Mouse (Mus musculus) lung, embryonic 16.5 days (tissue): ENCODE results near the gene Camk1d. TPM values are rescaled to one million over a fixed set of nuclear protein-coding genes. Genes with fewer than 3 reads are reported as not detected.
A peak's percentile ranks its signal among the peaks of the same experiment; 100 is the strongest.

Experiments used
- ATAC-seq: fragments of 200-750 bp; cut with Nextera tagmentation; 2 replicates; pipeline ENCODE4 v1.8.0; 2017; ENCODE audit warnings: low read depth, mild to moderate bottlenecking, moderate library complexity
- H3K27ac ChIP-seq: fragments of 300-500 bp; sonication (generic); 2 replicates; pipeline ENCODE4 v1.5.1; 2014; ENCODE audit warnings: mild to moderate bottlenecking, control low read depth, low read length
- H3K27me3 ChIP-seq: fragments of 300-500 bp; sonication (generic); 2 replicates; pipeline ENCODE4 v1.6.1; 2014; ENCODE audit warnings: low read depth, low read length, mixed read lengths; ENCODE audit not compliant: control insufficient read depth, insufficient read depth
- H3K36me3 ChIP-seq: fragments of 300-500 bp; sonication (generic); 2 replicates; pipeline ENCODE4 v1.6.1; 2014; ENCODE audit warnings: low read length; ENCODE audit not compliant: control insufficient read depth, insufficient read depth
- H3K4me1 ChIP-seq: fragments of 300-500 bp; sonication (generic); replicated peaks from 2 replicates; pipeline ENCODE4 v1.6.1; 2014; ENCODE audit warnings: low read length, mixed read lengths; ENCODE audit not compliant: control insufficient read depth, insufficient read depth
- H3K4me2 ChIP-seq: fragments of 300-500 bp; sonication (generic); 2 replicates; pipeline ENCODE4 v1.6.1; 2014; ENCODE audit warnings: low read depth, low read length, control low read depth
- H3K4me3 ChIP-seq: fragments of 300-500 bp; sonication (generic); 2 replicates; pipeline ENCODE4 v1.5.1; 2014; ENCODE audit warnings: mild to moderate bottlenecking, low read length, control low read depth
- H3K9ac ChIP-seq: fragments of 300-500 bp; sonication (generic); 2 replicates; pipeline ENCODE4 v1.6.1; 2014; ENCODE audit warnings: low read length, control low read depth
- H3K9me3 ChIP-seq: fragments of 300-500 bp; sonication (generic); 2 replicates; pipeline ENCODE4 v1.6.1; 2016; ENCODE audit warnings: low read length; ENCODE audit not compliant: control insufficient read depth
- WGBS: fragments of 180-500 bp; shearing (Covaris S2); extraction: QIAGEN DNeasy Blood & Tissue Kit; methylation state at CpG from one replicate; pipeline ENCODE4 v1.1.7; 2014; 5-methylcytosine and 5-hydroxymethylcytosine counted together
- polyA plus RNA-seq: library from polyadenylated mRNA; unstranded; fragments of >200 nt; fragmentation: Nextera tagmentation; extraction: Ambion mirVana; gene quantifications from 2 replicates; pipeline ENCODE4 v1.2.1, GENCODE M21; 2015

Gene Camk1d
- polyA plus RNA-seq, 1 experiment from 2014 or later: 1.9 TPM

DNA sequence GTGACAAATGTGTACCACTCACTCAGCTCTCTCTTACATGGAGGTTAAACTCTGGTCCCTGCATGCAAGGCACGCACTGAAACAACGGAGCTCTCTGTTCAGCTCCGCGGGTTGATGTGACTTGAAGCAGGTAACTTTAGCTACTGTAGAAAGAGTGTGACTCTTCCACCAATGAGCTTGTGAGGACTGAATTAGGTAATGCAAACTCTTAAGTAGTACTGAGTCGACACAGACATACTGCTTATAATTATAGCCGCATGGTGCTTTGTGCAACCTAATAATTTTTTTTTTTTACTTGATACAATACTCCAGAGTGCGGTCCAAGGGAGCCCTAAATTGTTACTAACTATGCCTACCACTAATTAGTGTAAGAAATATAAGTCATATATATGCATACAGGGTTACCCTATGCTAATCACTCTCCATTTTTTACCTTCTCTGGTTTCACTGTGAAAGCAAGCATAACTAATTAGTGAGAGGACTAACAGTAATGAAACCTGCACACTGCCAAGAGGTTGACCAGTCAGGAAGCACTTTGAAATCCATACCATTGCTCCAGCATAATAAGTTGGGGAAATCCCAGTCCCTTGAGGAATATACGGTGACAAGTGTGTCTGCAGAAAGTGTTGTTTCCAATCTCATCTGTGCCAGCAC, 125.9 kb downstream of the Camk1d start:
- Histone ChIP-seq H3K9ac (no peak overlapping the region), H3K4me1 (no peaks in the 10 kb centered on the region), H3K27ac (no peak overlapping the region), H3K4me2 (no peak overlapping the region), H3K27me3 (no peaks in the 10 kb centered on the region), H3K9me3 (no peaks in the 10 kb centered on the region), H3K4me3 (no peak overlapping the region), H3K36me3 (no peaks in the 10 kb centered on the region)
- ATAC-seq: no peak
- WGBS: 82% methylated on average over 8 of the region's 8 CpGs

DNA sequence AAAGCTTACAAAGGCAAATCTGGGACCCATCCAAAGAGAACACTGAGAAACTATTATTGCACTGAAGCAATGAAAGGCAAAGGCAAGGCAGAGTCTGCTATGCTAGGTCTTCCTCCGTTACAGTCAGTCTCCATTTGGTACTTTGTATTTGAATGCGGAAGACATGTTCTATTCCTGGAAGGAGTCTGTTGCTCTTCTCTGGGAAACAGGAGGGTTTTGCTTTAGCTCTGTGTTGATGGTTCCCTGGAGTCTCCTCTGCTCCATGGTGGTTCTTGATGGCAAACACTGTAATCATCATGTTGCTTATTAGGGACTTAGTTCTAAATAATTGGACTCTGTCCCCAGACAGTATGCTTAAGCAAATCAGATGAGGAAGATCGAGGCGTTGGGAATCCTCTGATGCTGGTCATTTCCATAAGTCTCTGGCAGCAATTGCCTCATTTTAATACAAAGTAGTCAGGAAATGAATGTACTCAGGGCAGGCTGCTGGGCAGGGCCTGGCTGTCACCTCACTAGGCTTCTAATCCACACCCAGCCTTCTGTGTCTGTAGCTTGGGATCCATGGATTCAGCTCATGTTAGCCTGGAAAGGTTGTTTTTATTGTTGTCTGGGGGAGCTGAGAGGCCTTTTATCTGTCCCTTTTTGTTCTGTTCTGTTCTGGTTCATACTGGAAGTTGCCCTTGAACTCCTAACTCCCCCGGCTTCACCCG, 129.8 kb downstream of the Camk1d start:
- H3K9me3 ChIP-seq: no peaks in the 10 kb centered on the region
- no peaks in the 10 kb centered on the region for H3K36me3 ChIP-seq
- 81% methylated on average over 6 of the region's 6 CpGs for WGBS
- H3K4me2 ChIP-seq: no peak overlapping the region
- no peak for ATAC-seq
- H3K4me1 ChIP-seq: no peaks in the 10 kb centered on the region
- H3K9ac ChIP-seq: no peak overlapping the region
- H3K4me3 ChIP-seq: no peak overlapping the region
- no peaks in the 10 kb centered on the region for H3K27me3 ChIP-seq
- H3K27ac ChIP-seq: no peak overlapping the region

DNA sequence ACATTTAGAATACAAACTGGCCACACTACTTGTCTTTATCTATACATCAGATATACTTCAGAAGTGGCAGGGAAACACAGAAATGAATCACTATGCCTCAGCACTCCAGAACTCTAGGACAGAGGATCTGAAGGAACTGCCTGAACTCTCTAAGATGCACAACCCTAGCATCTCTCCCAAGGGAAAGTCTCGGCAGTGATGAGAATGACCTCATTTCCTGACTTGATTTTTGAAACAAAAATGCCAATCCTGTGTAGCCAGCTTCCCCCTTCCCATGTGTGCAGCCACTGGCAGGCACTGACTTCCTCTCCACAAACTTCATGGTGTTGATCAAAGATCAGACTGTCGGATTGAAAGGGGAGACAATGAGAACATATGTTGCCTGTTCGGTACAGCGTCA, 134.9 kb downstream of the Camk1d start:
- no peaks in the 10 kb centered on the region for H3K9me3 ChIP-seq
- H3K27me3 ChIP-seq: no peaks in the 10 kb centered on the region
- no peak overlapping the region for H3K4me2 ChIP-seq
- peaks cover 17% of the 10 kb centered on the region for H3K4me1 ChIP-seq
- no peak overlapping the region for H3K4me3 ChIP-seq
- 51% methylated on average over 4 of the region's 4 CpGs for WGBS
- H3K27ac ChIP-seq: no peak overlapping the region
- no peak for ATAC-seq
- H3K9ac ChIP-seq: no peak overlapping the region
- H3K36me3 ChIP-seq: no peaks in the 10 kb centered on the region

DNA sequence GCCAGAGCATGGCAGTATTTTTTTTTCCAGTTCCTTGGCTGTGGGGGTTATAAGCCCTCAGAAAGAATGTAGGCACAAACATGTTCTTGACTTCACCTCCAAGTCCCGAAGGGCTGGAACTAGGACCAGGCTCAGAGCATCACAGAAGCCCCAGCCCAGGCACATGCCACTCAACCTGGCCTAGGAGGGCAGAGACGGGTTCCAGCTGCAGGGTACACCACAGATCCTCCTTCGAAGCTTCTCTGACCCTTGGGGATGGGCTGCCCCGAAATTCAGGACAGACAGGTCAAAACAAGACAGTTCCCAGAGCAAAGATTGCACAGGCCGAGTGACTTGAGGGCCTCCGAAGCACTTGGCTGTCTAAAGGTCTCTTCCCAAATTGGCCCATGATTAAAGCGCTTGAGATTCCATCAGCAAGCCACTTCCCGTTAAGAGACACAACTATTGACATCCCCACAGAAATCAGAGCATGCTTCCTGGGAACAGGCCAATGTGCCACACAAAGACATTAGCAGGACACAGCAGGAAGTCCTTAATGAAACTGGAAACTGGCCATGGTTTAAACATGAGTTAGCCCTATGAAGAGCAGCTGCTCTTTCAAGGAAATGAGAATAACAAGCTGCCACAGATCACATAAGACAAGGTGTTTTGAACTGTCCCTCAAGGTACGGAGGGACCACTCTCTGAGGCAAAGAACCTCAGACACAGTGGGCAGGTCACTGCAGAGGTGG, 136.8 kb downstream of the Camk1d start:
- H3K4me2 ChIP-seq: no peak overlapping the region
- no peak overlapping the region for H3K4me3 ChIP-seq
- H3K9me3 ChIP-seq: no peaks in the 10 kb centered on the region
- peaks cover 17% of the 10 kb centered on the region for H3K4me1 ChIP-seq
- ATAC-seq: peak; percentile 91
- H3K9ac ChIP-seq: no peak overlapping the region
- no peaks in the 10 kb centered on the region for H3K36me3 ChIP-seq
- WGBS: 32% methylated on average over 9 of the region's 9 CpGs
- H3K27me3 ChIP-seq: no peaks in the 10 kb centered on the region
- peak overlapping the region; percentile 87 for H3K27ac ChIP-seq

DNA sequence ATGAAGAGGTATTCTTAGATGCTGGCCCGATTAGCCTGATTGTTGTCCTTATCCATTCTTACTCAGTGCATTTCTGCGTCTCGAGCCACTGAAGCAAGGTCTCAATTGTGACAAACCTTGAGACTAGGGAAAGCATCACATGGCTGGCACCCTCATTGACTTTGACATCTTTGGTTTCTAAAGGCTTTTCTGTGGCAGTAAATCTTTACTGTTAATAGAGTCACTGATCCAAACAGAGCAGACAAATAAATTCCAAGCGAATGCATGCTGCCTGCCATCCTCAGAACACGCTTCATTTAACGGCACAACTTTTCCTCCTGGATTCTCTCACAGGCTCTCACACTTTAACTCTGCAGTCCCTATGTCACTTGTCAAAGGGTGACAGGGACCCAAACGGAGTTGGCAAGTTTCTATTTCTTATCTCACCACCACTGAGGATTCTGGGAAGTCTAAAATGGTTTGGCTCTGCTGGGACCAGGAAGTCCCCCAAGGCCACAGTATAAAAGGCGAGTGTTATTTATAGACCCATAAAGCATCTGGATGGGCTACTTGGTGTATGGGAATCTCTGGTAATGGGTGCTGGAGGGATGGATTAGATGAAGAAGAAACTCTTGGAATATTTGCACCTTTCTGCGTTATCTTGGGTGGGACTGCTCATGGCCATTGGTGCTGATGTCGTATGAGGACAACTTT, 141.9 kb downstream of the Camk1d start:
- Histone ChIP-seq H3K4me3 (no peak overlapping the region), H3K4me2 (no peak overlapping the region), H3K9me3 (no peaks in the 10 kb centered on the region), H3K27me3 (no peaks in the 10 kb centered on the region), H3K9ac (no peak overlapping the region), H3K4me1 (peaks cover 9% of the 10 kb centered on the region), H3K36me3 (no peaks in the 10 kb centered on the region), H3K27ac (no peak overlapping the region)
- no peak for ATAC-seq
- WGBS: 73% methylated on average over 10 of the region's 10 CpGs

DNA sequence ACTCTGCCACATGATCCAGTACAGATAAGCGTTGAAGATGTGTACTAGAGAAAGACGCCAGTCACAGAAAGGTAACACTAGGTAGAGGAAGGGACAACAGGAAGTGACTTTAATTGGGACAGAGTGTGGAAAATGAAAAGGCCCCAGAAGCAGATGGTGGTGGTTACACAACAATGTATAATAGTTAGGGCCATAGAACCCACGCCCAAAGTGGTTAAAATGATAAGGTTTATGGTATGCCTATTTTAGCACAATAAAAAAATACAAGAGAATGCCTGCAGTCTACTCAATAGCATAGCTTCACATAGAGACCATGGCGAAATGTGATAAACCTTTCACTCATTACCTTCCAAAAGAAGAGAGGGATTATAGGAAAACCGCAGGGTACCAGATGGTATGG, 147.7 kb downstream of the Camk1d start:
- Histone ChIP-seq H3K36me3 (no peaks in the 10 kb centered on the region), H3K4me2 (no peak overlapping the region), H3K27me3 (no peaks in the 10 kb centered on the region), H3K9ac (no peak overlapping the region), H3K27ac (no peak overlapping the region), H3K4me3 (no peak overlapping the region), H3K4me1 (no peaks in the 10 kb centered on the region), H3K9me3 (no peaks in the 10 kb centered on the region; the same call in 1 of the 2 replicates)
- no peak for ATAC-seq
- 83% methylated on average over 5 of the region's 5 CpGs for WGBS

DNA sequence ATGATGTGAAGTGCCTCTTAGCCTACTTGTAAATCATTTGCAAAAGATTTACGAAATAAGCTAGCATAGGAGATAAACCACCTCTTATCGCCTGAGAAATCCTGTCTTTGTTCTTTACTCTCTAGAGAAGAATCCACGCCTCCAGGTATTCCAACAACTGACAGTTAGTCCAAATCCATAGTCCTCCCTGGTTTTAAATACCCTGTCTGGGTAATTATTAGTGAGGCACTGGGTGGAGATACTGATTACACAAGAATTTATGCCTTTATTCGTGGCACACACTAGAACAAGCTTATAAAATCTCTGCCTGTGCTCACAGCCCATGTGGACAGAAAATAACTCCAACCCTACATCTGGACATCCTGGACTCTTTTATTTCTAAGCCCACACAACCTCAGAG, 150.6 kb downstream of the Camk1d start:
- H3K36me3 ChIP-seq: no peaks in the 10 kb centered on the region
- H3K27ac ChIP-seq: no peak overlapping the region
- no peak overlapping the region for H3K9ac ChIP-seq
- no peaks in the 10 kb centered on the region for H3K4me1 ChIP-seq
- H3K9me3 ChIP-seq: no peaks in the 10 kb centered on the region; the same call in 1 of the 2 replicates
- 75% methylated on average over 4 of the region's 4 CpGs for WGBS
- H3K4me2 ChIP-seq: no peak overlapping the region
- no peak overlapping the region for H3K4me3 ChIP-seq
- no peak for ATAC-seq
- no peaks in the 10 kb centered on the region for H3K27me3 ChIP-seq

DNA sequence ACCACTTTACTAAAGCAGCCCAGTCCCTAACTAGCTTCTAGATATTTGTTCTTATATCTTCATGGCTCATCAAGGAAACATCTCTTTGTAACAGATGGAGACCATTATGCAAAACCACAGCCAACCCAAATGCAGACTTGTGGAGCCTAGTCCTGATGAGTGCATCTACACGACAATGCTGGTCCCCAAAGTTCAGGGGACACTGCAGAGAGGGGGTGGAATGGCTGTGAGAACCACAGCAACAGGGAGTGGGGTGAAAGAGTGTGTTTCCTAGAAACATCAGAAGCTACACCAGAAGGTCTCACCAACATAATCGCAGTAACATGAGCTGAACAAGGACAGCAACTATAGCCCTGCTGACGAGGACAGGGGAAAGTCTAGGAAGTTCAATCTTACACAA, 152.9 kb downstream of the Camk1d start:
- Histone ChIP-seq H3K9me3 (no peaks in the 10 kb centered on the region; the same call in 1 of the 2 replicates), H3K27ac (no peak overlapping the region), H3K27me3 (no peaks in the 10 kb centered on the region), H3K4me2 (no peak overlapping the region), H3K4me1 (no peaks in the 10 kb centered on the region), H3K36me3 (no peaks in the 10 kb centered on the region), H3K9ac (no peak overlapping the region), H3K4me3 (no peak overlapping the region)
- no peak for ATAC-seq
- WGBS: 84% methylated on average over 3 of the region's 3 CpGs

DNA sequence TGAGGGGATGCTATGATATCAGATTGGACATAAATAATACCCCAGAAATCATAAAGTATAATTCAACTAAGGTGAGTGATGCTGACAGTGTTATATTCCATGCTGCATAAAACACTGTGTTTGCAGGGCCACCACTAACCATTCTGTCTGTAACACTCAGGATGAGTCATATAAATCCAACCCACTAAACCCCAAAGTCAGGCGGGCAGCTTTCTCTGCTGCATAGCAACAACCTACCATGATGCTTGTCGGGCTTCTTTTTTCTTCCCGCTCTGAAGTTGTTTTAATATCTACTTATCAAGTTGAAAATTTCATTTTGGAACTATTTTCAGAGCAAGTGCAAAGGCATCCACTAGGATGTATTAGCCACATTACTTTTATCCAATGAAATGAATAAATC, 161.1 kb downstream of the Camk1d start:
- no peak for ATAC-seq
- 80% methylated on average over 3 of the region's 3 CpGs for WGBS

More for the DNA sequence above, 161.1 kb downstream of the Camk1d start:
- Histone ChIP-seq H3K9ac (no peak overlapping the region), H3K27ac (no peak overlapping the region), H3K4me2 (no peak overlapping the region), H3K27me3 (no peaks in the 10 kb centered on the region), H3K4me1 (no peaks in the 10 kb centered on the region), H3K9me3 (no peaks in the 10 kb centered on the region), H3K36me3 (no peaks in the 10 kb centered on the region), H3K4me3 (no peak overlapping the region)
